Mouse (Mus musculus): ENCODE measurements around the gene Pid1.

DNA sequence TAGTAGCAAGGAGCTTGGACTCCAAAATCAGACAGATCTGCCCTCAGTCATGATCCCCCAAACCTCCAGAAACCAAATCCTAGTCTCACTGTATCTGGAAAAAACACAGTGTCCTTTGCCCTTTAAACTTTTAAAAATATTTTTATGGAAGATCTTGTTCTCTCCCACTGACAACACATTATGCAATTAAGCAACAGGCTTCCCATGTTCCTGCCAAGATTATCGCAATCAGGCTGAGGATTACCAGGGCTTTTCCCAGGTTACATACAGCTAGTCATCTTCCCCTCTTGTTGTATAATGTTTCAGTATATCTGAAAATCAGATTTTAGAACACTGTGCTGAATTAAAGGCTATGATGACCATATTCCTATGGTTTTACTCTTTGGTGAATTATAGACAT is 64.3 kb downstream of the Pid1 start:
- TF ChIP-seq CTCF (IDR thresholded peaks at IDR 0.05; ENCODE audit: low read depth) (no peak), EP300 (optimal IDR thresholded peaks at IDR 0.05) (no peak)

Measured in stomach, postnatal 0 days (tissue).